Mouse (Mus musculus): ENCODE measurements around the gene Lpcat1.
A peak's percentile ranks its signal among the peaks of the same experiment; 100 is the strongest.

The Lpcat1 gene

DNA sequence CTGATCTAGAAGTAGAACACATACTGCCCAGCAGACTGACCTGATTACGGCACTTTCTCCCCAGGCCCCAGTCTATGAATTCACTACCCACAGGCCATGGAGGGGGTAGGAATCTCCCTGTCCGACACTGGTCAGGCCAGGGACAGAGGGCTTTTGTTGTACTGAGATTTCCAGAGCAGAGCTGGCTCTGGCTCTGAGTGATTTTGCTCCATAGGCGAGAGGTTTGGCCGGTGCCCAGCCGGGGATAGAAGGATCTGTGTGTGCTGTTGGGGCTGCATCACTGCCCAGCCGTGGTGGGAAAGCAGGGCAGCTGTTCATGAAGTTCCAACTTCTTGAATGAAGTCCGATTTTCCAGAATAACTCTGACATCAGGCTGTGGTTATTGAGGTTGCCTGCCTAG is 20.1 kb upstream of the Lpcat1 start:
- peak; percentile 20 for DNase-seq (ENCODE audit: low spot score)

DNA sequence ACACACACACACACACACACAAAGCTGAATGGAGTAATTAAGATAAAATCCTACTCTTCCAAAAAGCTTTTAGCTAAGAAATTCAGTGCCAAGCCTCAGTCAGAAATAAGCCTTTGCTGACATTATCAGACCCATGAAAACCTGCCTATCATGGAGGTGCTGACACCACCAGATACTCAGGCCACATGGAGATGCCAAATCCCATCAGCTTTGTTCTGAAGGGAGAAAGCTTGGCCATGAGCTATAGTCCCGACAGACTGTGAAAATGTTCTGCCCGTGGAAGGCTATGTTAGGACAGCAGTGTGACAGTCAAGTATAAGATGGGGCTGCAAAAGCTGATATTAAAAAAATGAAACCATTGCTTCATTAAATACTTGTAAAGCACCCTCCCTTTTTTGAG is 19.5 kb upstream of the Lpcat1 start:
- DNase-seq (ENCODE audit: low spot score), result no peak

DNA sequence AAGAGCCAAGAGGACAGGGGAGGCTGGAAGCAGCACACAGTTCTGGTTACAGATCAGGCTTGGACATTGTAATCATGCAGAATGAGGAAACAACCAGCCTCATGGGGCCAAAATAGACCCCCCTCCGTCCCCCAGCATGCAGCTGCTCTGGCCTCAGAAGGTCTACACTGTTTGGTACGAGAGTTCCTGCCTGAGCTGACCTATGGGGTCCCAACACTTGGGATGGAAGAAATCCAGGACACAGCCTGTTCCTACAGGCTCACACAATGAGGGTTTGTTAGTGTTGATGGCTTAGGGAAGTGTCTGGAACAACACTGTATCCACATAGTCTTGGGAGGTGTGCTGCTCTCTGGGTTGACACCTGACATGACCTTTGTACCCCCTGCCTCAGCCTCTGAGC is 18.8 kb upstream of the Lpcat1 start:
- DNase-seq (ENCODE audit: low spot score), result no peak

DNA sequence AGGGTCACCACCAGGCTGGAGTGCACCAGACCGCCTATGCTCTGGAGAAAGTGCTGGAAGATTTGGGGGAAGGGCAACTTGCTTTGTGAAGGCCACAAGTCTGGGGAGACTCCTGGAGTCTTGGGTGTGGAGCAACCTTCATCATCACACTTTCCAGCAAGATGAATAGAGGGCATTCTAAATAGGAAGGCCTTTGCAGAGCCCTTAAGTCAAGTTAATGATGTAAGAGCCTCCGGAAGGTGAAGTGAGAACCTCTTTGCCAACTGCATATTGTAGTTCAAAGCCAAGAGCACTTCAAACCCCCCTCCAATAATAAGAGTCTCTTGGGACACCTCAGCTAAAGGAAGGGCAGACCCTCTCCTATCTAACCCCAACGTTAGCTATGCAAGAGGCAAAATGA is 18.3 kb upstream of the Lpcat1 start:
- no peak for DNase-seq (ENCODE audit: low spot score)

DNA sequence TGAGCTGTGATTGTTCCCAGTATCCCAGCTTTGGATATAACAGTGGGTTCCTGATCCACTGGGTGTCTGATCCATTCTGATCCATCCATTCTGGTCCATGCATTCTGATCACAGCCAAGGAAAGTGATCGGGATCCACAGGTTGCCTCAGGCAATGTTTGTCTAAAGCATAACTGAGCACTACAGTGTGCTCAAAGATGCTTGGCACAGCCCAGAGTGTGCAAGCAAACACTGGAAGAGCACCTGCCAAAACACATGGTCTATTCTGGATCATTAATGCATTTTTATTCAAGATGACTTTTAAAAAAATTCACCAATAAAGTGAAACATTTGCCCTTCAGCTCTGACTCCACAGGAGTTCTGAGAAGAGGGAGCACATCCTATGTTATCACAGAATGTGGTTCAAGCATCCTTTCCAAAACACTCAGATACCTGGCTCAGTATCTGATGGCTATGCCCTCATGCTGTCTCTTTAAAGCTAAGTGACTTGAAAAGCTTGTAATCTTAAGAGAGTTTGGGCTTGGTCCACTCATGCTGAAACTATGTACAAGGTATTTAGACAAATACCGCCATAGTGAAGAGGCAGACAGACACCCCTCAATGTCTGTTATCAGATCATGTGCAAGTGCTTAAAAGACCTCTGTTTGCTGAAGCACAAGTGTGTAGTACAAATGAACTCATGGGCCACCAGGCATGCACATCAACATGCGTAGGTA is 13.3 kb upstream of the Lpcat1 start:
- DNase-seq (ENCODE audit: low spot score), result no peak

DNA sequence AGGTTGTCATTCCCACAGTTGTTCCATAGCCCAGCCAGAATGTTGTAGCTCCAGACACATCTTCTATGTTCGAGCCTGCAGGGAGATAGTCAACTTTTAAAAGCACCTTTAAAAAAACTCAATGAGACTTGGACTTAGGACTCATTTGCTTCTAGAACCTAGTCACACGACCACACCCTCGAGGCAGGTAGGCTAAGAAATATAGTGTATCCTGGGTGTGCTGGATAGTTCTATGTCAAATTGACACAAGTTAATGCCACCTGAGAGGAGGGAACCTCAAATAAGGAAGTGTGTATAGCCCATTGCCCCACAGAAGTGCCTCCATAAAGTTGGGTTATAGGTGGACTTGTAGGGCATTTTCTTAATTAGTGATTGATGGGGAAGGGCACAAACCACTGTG is 11.7 kb upstream of the Lpcat1 start:
- no peak for DNase-seq (ENCODE audit: low spot score)

DNA sequence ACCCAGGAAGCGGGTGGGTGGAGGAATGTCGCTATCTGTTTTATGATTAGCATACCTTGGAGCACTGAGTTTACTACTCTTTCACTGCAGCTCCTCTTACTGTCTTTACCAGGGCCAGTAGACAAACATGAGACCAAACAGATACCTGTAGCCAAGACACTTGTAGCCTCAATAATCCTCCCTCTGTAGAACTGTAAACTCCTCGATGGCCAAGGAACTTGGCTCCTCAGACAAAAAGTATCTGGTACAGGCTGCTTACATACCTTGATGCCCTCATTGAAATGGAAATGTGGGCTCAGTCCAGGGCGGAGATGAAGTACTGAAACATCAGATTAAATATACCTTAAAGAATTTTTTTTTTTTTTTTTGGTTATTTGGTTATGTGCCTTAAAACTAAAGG is 9.7 kb upstream of the Lpcat1 start:
- no peak for DNase-seq (ENCODE audit: low spot score)

DNA sequence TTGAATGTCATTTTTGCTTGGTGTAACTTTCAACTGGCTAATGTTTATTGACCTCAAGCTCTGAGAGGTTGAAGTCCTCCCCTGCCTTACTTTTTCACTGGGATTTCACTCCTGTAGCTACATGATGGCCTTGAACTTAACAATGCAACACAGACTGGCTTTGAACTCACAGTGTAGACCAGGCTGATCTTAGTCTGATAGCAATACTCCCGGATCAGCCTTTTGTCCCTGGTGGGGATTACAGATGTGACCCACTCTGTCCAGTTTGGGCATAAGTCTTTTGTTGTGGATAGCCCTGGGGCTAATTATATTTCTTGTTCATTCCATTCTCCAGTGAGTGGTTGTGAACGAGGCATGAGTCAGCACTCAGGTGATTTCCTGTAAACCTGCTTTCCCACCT is 9.3 kb upstream of the Lpcat1 start:
- DNase-seq (ENCODE audit: low spot score), result no peak

DNA sequence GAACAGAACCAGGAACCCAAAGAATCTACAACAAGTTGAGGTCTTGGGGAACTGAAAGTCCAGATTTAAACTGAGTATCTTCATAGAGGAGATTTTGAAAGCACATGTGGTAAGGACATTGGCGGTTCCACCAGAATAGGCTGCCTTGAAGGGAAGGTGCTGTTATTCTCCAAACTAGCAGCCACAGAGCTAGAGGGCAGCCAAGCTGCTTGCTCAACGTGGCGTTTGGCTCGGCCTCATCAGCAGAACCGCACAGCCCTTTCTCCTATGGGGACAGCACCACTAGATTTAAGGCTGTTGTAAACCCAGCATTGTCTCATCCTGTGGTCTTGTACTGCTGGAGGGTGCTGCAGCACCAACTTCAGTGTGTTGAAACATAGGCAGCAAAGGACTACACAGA is 8.3 kb upstream of the Lpcat1 start:
- DNase-seq (ENCODE audit: low spot score), result no peak

DNA sequence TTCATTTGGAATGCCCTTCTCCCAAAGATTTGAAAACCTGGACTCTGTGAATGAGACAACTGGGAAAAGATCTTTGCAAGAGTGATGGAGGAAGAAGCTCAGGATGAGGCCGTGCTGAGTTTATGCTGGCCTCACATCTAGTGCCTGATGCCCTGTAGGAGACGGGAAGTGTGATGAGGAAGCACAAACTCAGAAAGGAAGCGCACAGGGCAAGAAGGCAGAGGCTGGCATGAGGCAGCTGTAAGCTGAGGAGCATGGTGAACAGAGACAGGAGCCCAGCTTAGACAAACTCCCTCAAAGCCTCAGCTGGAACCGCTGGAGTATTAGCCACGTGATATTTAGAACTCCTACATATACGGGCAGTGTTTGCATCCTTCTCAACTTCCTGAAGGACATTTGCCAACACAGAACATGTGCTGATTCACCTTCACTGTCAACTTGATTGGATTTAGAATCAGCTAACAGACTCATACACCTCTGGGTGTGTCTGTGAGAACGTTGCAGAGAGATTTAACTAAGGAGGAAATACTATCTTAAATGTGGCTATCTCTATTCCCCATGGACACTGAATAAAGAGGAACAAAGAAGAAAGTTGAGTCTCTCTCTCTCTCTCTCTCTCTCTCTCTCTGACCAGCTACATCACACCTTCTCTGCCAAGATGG is 7.7 kb upstream of the Lpcat1 start:
- no peak for DNase-seq (ENCODE audit: low spot score)

DNA sequence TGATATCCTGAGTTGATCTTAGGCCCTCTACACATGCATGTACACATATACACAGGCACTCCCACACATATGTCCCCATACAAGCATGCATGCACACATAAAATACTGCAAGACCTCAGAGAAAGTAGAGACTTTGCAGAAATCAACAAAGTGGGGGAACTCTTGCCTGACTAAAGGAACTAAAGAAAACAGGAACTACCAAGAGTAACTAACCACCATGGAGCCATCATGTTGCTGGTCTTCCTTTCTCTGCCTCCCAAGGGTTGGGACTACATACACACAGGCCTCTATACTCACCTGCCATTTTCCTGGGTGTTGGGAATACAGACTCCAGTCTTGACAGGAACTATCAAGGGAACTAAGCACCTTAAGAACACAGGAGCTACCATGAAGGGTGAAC is 5.4 kb upstream of the Lpcat1 start:
- no peak for DNase-seq (ENCODE audit: low spot score)

DNA sequence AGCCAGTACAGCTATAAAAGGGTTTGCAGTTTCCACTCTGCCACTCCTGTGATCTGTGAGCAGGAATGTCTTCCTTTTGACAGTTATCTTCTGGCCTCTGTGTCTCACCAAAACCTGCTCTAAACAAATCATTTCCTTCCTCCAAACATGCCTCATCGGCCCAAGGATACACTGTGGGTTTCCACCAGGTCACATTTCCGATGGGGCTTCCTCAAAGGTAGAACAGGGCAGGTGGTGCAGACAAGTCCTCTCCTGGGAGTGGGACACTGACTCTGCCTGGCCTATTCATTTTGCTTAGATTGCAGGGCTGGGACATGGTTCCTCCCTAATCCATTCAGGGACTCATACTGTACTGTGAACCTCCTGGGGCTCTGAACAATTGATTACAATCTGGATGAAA is 1.8 kb upstream of the Lpcat1 start:
- no peak for DNase-seq (ENCODE audit: low spot score)

DNA sequence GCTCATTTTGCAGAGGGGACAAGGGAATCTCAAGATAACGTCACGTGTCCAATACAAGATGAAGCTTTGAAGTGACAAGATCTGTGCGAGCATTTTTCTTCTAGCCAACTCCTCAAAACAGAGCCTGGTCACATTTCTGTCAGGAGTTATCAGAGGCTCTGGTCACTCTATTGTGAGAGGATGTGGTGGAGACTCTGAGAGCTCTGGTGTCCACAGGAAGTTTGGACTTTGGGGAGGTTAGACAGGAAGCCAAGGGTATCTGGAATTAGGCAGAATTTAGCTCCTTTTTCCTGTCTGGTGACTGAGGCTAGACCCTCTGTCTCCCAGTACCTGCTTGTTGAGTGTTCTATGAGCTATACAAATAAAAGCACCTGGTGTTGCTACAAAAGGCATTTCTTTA is 586 bp upstream of the Lpcat1 start:
- DNase-seq (ENCODE audit: low spot score), result no peak

DNA sequence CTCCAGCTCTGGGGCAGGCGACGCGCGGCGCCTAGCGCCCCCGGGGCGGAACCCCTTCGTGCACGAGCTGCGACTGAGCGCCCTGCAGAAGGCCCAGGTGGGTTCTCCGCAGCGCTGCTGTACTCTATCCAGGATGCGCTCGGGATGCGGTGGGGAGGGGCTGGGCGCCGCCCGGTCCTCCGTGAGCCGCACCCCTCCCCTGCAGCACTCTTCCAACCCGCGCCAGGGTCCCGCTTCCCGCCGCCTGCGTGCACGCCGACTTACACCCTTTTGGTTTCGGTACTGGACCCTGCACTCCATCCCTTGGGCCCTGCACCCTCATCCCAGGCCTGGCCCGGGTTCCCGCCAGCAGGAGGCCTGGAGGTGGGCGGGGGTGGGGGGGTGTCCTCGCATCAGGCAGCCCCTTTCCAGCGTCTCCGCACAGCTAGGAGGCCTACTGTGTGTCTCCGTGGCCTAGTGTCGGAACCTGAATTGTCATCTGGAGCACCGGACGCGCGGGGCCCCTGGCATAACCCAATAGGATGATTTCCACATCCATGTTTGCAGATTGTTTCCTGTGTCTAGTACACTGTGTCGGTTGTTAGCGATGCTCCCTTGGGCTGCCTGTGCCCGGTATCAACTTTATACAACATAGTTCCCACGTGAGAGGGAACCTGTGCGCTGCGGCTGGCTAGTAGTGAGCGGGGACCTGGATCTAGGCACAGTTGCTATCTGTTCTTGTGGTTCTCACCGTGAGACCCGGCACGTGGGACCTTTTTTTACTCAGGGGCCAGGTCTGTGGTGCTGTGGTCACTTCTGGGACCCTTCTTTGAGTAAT is 632 bp downstream of the Lpcat1 start:
- peak; percentile 15 for DNase-seq (ENCODE audit: low spot score)

DNA sequence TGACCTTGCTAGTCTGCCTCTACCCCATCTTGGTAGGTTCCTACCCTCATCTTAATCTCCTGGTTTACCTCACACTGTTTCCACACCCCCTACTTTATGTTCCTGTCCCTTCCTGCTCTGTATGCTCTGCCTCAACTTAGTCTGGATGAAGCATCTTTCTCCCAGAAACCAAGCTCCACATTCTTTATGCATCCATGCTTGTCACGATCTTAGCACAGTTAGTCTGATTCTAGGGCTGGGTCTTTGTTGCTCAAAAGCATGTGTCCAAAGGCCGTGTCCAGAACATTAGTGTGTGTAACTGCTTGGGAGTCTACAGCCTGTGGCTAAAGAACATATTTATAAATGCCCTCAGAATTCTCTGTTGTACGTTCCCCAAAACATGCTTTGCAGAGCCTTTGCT is 1.8 kb downstream of the Lpcat1 start:
- DNase-seq (ENCODE audit: low spot score), result no peak

DNA sequence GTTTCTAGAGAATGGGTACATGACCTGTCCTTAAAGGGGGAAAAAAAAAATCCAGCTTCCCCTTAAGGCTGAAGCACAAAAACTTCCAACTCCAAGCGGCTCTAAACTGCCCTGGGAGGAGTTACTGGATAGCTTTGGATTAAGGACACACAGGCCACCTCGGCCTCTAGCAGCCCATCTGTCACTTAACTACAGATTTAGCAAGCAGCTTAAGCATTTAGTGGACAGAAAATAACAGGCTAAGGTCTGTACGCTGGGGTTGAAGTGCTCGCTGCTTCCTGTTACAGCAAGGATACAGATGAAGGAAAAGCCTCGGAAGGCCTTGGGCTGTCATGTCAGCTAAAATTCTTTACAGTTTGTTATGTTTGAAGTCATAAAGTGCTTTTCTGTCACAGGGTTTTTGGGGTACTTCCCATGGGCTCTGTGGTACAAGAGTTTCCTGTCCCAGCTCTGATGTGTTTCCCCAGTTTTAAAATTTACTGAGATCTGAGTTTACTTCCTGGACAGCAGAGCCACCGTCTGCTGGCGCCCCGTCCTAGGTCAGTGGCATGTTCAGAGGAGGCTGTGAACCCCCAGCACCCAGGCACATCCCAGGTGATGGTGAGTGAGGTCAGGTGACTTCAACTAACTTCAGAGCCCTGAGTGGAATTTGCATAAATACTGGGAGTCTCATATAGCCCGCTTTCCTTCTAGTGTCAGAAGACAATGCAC is 2.4 kb downstream of the Lpcat1 start:
- DNase-seq (ENCODE audit: low spot score), result no peak

DNA sequence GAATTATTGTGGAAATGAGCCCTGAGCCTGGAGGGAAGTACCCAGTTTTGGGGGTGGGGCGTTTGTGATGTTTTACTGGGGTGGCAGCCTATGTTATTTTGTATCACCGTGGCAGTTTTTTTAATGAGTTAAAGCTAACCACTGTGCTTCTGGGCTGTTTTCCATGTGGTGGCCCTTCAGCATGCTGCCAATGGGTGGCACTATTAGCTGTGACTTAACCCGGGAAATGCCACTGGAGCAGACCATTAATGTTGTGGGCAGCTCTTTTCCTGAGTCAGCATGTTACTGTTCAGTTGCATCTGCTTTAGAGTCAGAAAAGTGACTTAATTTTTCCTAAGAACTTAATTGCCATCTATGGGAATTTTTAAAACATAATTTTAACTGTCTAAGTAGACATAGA is 5.5 kb downstream of the Lpcat1 start:
- DNase-seq (ENCODE audit: low spot score), result no peak

DNA sequence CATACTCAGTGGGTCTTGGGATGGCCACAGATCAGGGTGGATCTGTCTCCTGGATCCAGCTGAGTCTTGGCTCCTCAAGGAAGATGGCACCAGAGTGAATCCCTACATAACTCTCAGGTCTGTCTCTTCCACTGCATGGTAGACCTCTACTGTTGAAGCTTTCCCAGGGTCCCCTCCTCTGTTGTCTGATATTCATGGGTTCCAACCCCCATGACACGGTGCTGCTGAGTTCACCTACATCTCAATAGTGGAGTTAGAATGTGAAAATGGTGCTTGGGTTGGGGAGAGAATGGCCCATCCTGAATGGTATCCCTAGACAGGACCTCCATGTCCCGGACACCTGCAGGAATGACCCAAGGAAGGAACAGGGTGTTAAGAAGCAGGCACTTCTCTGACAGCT is 6.7 kb downstream of the Lpcat1 start:
- no peak for DNase-seq (ENCODE audit: low spot score)

DNA sequence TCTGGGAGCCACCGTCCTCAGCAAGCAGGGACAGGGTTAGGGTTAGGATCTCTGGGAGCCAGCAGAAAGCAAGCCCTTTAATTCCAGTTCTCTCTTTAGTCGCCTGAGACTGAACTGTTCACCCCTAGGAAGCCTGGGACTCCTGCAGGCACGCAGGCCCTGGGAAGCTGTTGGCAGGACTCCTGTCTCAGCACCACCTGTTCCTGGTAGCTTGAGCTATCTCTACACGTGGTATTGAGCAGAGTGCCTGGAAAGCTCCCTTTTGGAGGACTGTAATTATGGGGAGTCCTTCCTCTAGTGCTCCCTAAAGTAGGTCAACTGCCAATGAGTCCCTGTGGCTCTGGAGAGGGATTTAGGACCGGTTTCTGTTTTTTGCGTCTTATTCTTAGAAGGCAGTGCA is 7.2 kb downstream of the Lpcat1 start:
- DNase-seq (ENCODE audit: low spot score), result no peak

DNA sequence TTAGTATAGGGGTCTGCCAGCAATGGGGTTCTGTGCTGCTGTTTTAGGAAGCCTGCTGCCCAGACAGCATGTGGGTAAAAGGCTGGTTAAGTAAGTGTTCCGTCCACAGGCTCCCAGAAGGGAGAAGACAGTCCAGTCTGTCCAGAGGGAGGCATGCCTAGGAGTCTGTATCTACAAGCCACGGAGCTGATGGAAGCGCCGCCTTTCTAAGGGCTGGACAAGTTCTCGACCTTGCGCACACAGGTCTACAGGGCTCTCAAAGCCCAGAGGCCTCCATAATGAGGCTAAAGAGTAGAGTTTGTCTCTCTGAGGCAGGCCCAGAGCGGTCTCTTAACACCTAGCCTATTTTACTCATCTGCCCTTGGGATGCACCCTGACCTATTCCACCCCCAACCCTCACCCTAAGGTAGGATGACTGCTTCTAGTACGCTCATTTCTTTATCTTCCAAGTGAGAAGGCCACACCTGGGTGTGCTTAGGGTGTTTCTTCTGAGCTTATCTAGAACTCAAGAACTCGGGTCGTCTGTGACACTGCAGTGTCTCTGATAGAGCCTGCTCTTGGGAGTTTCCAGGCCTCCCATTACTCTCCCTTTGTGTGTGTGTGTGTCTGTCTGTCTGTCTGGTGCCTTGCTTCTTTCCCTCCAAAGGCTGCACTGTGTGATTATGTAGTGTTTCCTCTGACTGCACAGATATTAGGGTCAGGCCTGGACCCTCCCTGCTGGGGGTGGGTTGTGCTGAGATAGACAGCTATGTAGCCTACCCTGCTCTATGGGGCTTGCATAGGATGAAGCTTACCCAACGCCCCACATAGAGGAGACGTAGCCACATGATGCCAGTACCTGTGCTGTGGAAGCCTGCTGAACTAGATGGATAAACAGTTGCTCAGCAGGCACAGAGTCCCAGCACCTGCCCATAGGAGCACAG is 8.3 kb downstream of the Lpcat1 start:
- no peak for DNase-seq (ENCODE audit: low spot score)

DNA sequence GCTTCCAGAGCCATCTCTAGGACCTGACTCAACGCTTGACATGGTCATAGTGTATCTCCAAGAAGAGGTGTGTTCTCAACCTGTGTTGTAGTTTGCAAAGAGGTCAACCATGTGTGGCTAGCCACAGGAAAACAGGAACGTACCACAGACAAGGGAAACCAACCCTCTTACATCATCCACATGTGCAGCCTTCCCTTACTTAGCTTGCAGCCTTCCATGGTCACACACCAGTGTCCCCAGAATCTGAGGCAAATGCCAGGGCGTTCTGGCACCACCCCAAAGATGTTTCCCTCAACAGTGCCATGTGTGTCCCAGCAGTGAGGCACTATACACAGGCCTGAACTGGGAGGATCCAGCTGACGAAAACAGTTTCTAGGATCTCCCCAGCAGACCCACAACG is 9.3 kb downstream of the Lpcat1 start:
- no peak for DNase-seq (ENCODE audit: low spot score)

DNA sequence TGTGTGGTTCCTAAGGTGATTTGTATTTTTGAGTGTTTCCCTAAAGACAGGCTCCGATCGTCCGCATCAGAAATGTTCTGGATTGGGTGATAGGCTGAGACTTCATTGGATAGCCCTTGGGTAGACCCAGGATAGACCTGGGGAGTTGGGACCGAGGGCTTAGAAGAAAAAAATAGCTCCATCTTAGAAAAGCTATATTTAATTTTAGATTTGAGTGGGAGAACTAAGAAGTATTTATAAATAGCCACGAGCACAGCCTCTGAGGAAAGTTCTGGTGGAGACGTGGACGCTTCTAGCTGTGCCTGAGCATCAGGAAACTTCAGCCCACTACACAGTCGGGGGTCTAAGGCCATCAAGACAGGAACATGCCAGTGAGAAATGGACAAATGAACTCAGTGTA is 9.8 kb downstream of the Lpcat1 start:
- DNase-seq (ENCODE audit: low spot score), result no peak
